Mouse (Mus musculus) neural tube, embryonic 10.5 days (tissue): ENCODE measurements at regions not wholly inside any gene's neighbourhood (a gene's known extent, or its start where the extent isn't known, plus 50 kb on each side); places are given as distances from the start of the nearest gene placed in this dataset.

Experiments
- DNase-seq: peaks from one replicate; pipeline ENCODE4 v3.0.0-alpha.2; 2017; ENCODE audit warnings: low spot score; ENCODE audit errors: extremely low spot score

DNA sequence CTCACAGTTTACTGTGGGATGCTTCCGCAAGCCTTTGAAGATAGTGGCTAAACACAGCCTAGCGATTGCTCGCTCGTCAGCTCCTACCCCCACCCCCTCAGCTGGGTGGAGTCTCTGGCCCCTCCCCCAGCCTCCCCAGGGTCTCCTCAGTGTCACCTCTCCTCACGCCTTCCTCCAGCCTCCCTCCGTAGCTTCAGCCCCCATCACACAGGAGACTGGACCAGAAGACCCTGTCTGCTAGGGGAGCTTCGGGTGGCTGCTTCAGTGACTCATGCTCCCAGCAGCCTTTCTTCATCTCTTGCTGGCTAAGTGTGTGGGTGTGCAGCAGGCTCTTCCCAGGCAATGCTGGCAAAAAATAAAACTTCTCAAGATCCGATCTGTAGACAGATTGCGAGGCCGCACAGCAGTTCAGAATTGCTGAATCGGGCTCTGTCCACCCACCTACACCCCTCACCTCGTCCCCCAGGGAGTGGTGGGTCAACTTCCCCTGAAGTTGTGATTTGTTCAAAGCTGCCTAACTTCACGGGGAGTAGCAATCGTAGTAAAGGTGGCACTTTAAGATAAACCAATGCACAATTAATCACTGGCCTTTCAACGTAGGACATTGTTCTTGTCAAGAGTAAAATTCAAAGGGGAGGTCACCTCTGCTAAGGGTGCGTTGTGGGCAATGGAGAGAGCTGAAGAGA lies 61.2 kb upstream of the Ankrd28 start:
- DNase-seq: peak; percentile 73

DNA sequence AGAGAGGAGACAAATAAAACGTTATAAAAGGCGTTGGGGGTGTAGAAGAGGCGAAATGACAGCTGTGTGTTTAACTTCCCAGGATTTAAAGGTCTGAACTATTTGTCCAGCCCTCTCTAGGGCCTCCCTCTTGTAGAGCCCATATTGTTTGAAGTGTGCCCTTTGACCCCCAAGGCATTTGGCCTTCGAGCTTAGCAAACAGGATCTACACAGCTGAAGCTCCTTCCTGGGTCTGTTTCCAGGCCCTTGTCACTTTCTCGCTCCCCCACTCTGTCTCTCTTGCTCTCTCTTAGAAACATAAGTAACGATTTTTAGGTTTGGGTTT lies 61.7 kb upstream of the Ankrd28 start:
- peak; percentile 64 for DNase-seq

DNA sequence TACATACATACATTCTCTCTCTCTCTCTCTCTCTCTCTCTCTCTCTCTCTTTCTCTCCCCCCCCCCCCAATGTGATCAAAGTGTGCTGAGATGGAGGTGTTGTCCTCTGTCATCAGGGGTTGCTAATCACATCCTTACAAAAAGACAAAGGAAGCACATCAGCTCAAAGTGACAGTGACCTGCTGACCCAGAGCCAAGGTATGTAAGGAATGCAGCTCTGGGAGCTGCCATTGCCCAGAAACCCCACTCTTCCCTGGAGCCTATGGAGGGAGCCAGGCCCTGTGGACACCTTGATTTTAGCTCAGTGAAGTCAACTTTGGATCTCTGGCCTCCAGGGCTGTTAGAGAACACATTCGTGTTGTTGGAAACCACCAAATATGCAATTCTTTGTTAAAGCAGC lies 66.0 kb upstream of the Ankrd28 start:
- DNase-seq: no peak

DNA sequence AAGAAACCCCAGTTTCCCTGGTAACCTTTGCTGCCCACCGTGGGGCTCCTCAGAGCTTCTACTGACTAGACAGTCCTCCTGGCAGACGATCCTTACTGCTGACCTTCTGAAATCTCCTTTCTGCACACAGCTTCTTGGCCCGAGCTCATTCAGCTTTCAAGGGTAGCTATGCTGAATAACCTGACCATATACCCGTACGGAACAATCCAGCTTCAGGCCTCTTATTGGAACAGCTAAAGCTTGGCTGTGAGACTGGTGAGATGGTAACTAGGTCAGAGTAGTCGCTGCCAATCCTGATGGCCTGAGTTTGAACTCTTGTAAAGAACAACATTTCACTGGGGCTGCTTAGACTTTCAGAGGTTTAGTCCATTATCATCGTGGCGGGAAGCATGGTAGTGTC lies 69.1 kb upstream of the Ankrd28 start:
- no peak for DNase-seq

DNA sequence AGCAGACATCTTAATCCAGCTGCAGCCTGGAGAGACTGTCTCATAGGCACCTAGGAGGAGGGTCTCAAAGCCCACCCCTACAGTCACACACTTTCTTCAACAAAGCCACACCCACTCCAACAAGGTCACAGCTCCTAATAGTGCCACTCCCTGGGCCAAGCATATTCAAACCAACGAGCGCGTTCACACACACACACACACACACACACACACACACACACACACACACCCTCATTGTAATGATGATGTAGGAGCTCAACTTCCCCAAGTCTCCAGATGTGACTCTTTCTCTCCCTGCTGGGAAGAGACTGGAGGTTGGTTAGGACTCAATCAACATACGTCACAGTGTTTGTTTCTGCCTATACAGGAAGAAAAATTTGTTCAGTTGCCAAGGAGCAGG lies 69.5 kb upstream of the Ankrd28 start:
- DNase-seq: no peak

DNA sequence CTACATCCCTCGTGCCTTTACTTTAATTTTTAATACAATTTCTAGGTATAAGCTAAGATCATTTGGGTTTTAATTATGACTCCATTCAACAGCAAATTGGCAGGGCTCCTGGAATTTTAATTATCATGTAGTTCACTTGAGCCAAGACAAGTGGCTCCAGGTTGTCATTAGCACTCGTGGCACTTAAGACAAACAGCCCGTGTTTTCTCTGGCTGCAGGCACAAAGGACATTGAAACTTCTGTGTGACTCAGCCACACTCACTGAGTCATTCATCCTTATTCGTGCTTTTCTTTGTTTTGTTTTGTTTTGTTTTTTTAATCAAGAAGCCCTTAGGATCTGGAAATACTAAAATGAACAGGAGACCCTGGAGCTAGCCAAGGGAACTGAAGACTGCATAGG lies 71.5 kb upstream of the Ankrd28 start:
- DNase-seq: no peak

DNA sequence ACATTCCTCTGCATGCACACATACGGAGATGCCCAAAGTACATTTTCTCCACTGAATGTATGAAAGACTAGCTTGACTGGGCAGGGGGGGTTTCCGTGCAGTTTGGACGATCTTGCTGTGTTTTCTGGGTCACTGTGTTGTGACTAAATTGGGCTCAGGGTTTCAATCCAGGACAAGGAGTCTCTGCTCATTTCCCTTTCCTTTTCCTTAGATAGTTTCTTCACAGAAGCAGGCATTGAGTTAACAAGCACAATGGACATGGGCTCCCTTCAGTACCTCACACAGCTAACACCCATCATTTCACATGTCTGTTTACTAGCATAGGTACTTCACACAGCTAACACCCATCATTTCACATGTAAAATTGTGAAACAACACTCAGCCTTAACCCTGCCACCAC lies 73.2 kb upstream of the Ankrd28 start:
- DNase-seq: no peak

DNA sequence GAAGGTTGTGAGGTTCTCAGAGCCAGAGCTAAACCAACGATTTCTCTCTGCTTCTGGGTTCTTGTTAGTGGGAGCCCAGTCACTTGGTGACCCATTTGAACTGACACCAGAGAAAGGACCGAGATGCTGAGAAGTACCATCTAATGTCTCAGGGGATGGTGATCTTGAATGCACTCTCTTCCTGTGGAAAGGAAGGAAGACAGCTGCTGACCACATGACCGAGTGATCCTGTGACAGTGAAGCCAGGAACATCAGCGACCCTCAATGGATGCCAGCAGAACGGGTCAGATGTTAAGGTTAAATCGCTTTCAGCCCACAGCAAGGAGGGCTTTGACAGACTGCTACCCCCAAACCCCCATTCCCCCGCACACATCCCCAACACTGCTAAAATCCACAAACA lies 78.1 kb upstream of the Ankrd28 start:
- DNase-seq: no peak

DNA sequence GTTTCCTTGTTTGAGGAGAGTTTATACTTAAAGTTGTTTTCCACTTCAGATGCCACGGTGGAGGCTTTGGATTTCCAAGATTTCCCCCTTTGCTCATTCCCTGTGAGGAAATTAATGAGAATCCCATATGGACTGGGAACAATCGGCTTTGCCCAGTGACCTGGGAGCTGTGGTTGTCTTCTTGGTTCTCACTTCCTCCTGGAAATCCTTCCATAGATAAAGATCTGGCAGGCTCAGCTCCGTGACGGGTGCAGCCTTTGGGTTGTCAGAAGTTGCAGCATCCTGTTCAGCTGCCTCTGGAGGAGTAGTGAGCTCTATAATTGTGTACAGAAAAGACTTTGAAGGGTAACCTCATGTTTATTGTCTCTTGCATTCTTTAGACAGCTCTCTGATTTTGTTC lies 78.8 kb upstream of the Ankrd28 start:
- DNase-seq: no peak

DNA sequence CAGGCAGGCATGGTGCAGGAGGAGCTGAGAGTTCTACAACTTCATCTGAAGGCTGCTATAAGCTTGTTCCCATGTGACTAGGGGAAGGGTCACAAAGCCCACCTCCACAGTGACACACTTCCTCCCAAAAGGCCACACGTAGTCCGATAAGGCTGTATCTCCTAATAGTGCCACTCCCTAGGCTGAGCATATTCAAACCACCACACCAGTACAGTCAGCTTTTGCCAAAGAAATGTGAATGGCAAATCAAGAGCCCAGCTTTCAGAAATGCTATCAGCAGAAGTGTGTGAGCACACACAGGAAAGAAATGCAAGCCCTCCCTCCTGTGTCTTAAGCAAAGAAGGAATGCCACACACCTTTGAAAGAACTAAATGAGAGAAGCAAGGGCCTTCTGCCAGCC lies 80.4 kb upstream of the Ankrd28 start:
- DNase-seq: no peak

DNA sequence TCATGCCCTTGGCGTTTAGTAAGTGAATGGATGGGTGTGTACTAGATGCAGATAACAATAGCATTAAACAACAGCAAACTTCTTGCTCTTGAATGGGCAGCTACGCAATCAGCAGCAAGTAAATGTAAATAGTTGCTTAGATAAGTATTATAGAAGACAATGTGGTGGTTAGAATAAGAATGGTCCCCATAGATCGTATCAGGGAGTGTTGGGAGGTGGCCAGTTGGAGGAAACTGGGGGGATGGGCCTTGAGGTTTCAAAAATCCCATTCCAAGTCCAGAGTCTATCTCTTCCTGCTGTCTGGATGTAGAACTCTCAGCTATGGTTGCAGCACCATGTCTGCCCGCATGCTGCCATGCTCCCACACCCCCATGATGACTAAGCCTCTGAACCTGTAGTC lies 88.0 kb upstream of the Ankrd28 start:
- no peak for DNase-seq

DNA sequence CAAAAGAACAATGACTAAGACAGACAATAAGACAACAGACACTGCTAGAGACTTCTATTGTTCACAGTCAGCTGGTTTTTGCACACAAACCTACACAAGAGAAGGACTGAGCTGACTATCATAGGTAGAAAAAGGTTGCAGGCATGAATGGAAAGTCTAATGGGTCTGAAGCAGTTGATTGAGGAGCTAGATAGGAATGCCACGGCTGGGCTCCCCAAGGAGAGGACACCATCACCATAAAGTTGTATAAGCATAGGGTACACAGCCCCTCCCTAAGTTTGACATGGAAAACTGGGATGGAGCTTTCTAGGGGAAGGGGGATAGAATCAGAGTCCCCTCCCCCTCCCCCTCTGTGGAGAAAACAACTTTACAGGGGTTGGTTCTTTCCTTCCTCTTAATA lies 88.5 kb upstream of the Ankrd28 start:
- no peak for DNase-seq

DNA sequence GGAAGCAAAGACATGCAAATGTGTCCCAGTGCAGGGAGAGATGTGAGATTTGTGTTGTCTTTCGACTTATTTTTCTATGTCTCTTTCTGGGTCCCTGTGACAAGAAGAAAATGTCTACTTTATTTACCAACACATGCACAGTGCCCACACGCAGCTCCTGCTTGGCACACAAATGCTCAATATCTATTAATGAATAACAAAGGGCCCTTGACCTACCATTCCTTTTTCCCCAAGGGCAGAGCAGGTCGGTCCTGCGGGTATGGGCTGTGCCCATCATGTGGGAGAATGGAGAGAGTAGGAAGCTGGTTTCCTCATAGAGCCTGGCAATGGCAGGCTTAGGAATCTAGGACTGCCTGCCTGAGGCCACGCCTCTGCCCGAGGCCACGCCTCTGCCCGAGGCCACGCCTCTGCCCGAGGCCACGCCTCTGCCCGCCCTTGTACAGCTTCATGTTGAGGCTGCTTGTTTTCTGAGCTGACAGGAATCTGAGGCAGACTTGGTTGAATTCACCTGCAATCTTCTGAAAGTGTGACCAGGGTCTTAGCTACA lies 98.8 kb upstream of the Ankrd28 start:
- no peak for DNase-seq

DNA sequence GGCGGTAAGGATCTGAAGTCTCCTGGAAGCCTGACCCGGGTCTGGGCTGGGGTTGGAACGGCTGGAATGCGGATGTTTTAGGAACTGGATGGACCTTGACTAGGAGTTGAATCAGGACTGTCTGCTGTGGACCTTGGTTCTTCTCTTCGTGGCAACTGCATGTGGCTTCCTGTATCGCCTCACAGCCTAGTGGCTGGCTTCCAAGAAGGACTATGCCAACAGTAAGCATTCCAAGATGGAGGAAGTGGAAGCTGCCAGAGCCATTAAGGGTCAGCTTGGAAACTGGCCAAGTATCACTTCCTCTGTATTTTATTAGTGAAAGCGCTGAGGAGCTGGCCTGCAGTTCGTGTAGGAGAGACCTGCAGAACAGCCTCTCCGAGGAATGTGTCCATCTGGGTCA lies 98.4 kb upstream of the Galnt15 start:
- no peak for DNase-seq

DNA sequence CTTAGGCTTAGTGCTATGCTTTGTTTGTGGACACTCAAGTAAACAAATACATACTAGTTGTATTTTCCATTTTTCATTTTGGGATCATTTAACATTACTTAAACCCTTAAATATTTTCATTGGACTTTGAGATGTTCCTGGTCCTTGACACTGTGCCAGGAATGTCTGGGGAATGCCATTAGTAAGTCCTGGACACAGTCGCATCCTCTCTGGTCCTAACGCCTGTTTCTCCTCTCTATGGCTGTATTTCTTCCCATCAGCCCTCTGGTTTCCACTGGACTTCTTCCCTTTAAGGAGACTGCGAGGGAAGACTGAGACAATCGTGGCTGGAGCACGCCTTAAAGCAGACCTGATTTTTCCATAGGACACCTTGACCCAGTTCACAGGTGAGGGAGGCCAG lies 96.8 kb upstream of the Galnt15 start:
- DNase-seq: no peak

DNA sequence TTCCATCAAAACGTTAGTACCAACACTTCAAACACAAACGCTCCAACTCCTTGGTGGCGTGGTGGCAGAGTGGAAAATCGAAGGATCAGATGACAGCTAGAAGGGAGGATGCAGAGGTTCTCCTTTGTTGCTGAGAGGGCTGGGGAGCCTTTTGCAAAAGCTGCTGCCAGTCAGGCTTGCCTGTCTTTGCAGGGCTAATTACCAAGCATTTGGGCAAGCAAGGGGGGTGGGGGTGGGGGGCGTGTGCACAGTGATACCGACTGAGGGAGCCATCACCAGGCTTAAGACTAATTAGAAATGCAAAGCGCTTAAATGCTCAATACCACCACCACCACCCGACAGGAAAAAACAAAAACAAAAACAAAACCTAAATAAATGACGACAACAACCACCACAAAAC lies 95.3 kb upstream of the Galnt15 start:
- peak; percentile 49 for DNase-seq

DNA sequence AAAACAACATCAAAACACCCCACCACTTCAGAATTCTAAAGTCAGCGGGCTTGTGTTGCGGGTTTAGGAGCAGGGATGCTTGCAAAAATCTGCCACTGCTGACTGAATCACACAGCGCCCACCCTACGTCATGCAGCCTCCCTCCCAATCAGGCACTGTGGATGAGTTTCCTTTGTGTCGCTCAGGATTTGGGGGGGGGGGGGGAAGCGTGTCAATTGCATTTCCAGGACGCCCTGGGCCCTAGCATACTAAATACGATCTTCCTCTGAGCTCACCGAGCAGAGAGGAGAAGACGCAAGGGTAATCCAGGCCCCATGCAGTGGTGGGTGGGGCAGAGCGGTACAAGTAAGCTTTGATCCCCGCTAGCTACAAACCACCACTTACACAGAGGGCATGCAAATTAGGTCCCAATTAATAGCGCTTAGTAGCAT lies 94.9 kb upstream of the Galnt15 start:
- peak; percentile 80 for DNase-seq

DNA sequence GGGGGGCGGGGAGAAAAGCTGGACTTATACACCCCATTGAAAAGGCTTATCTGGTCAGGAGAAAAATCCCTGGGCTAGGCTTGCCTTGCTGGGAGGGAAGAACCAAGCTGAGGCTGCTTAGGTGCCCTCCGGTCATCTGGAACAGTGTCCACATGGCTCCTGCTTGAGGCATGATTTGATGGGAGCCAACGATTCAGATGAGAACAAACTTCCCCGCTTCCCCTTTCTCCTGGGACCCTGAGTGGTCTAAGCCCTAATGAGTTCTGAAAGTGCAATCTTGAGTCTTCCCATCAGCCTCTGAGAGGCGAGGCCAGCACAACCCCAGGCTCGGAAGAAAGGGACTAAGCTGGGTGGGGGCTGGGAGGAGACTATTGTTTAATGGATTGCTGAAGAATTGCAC lies 94.5 kb upstream of the Galnt15 start:
- peak; percentile 71 for DNase-seq

DNA sequence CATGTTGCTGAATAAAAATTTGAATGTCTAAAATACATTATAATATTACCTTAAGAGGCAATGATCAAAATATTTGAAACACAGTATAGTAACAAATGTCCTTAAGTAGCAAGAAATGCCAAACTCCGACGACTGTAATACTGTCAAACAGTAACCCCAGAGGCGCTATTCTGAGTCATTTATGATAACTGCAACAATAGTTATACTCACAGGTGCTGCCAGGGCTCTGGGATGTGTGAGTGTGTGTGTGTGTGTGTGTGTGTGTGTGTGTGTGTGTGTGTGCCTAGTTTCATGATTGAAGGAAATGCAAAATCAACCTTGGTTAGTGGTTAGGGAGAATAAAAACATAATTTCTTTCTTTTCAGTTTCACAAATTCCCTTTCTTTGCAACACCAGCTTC lies 94.0 kb upstream of the Galnt15 start:
- DNase-seq: no peak

DNA sequence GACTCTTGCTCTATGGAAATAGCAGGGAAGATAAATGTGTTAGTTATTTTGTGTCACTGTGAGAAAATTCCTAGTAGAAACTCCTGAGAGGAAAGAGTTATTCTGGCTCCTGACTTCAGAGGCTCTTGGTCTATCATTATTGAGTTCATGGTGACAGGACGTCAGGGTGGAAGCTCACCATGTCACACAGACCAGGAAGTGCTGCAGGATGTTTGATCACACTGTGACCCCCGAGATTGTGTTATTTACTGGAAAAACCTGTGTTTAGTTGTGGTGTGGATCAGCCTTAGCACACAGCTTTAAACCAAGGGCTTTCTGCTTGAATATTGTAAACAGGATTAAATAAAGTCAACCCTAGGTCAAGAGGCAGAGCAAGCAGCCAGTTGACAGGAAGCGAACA lies 93.4 kb upstream of the Galnt15 start:
- no peak for DNase-seq

DNA sequence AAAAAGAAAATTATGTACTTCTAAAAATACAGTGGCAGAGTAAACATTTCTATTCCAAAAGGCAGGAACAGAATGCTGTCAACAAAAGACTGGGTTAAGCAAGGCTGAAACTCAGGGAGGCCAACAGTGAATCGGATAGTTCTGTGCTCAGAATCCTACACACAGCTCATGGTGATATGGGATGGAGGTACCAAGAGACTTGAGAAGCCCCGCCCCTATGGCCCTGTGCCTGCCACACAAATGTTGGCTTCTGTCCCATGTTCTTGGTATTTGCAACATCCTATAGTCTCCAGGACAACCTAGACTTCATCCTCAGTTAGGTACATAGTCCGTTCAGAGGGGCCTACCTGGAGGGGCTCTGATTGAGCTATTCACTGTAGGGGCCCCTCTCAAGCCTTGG lies 92.2 kb upstream of the Galnt15 start:
- no peak for DNase-seq

DNA sequence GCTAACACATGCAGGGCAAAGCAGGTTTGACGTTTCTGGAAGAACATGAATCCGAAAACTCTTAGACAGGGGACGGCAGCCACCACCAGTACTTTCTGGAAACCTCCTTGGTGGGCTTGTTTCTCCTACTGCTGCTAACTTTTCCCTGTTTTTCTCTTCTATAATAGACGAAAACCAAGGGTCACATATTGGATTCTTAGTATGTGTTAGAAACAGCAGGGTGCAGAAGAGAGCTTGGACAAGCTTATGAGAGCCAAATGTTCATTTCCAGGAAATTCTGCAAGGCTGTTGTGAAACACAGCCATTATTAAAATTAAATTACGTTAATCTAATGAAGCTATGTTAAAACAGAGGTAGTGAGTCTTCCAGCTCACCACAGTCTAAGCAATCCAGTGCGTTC lies 87.9 kb upstream of the Galnt15 start:
- DNase-seq: no peak

DNA sequence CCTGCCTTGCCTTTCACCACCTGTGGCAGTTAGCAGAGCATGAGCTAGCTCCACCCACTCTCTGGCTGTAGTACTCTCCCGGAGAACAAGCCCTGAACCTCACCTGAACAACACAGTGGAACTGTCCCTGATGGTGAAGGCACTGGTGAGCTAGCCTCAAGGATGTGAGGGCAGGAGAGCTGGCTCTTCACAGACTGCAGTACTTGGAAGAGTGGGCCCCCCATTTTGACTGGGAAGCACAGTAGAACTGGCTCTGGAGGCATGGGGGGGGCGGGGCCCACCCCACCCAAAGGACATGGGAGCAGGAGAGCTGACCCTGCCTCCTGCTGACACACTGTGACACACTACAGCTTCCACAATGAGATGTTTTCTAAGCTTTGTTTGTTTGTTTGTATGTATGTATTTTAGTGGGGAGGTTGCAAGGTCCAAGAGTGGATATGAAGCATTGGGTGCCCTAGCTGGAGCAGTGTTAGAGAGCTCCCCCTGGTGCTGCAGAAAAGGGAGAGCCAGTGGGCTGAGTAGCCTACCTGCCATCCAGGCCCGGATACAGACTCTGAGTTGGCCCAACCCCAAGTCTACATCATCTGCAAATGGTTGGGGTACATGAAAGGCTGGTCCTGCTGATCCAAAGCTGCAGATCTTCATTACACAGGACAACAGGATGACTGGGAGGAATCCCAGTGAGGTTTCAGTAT lies 86.4 kb upstream of the Galnt15 start:
- no peak for DNase-seq
